Mouse (Mus musculus): Measurements from ENCODE around the gene Hic1. TPM values are rescaled to one million over a fixed set of nuclear protein-coding genes. Genes with fewer than 3 reads are reported as not detected.

Hic1 gene
- polyA plus RNA-seq (2015; fragmentation: Nextera tagmentation; extraction: Ambion mirVana) = 17.2 and 21.2 TPM in 2 replicates

DNA sequence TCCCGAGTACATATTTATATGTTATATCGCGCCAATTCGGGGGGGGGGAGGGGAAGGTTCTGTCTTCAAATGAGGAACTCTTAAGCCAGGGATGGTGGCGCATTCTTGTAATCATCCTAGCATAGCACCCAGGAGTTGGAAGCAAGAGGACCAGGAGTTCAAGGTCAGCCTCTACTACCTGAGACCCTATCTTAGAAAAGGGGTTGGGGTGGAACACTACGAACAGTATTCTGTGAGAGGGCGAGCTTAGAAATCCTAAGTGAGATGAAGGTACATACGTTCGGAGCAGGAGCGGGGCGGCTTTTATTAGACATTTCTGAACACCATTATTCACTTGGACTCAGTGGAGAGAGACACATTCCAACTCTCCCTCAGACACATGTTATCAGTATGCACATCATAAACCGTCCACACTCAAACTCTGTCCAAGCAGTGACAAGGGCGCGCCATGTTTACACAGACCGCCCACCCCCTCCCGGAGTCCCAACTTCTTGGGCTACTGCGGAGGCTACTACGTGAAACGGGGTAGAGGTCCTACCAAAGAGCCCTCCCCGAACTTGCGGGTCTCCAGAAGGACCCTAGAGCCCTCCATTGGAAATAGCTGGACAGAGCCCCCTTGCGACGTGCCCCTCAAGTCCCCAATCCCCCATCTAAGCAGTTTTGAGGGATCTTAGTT is at the start of gene Hic1:
Hic1 (minus strand) TSS at position 115 of the 676 bp plus-strand sequence.
- ATAC-seq (ENCODE audit: insufficient number of reproducible peaks, low FRiP score, low TSS enrichment, low read depth) = no peak
- Histone ChIP-seq H3K4me2 (peak within 1 kb of the TSS; percentile 93), H3K27ac (peak within 1 kb of the TSS; percentile 92), H3K9me3 (no peaks in the 10 kb centered on the region), H3K4me1 (peaks cover 92% of the 10 kb centered on the region), H3K9ac (peak within 1 kb of the TSS; percentile 65), H3K4me3 (peak within 1 kb of the TSS; percentile 71), H3K36me3 (peaks cover 9% of the 10 kb centered on the region; the same call in 1 of the 2 replicates), H3K27me3 (peaks cover 79% of the 10 kb centered on the region)
- 6% methylated on average over 23 of the region's 23 CpGs for WGBS

DNA sequence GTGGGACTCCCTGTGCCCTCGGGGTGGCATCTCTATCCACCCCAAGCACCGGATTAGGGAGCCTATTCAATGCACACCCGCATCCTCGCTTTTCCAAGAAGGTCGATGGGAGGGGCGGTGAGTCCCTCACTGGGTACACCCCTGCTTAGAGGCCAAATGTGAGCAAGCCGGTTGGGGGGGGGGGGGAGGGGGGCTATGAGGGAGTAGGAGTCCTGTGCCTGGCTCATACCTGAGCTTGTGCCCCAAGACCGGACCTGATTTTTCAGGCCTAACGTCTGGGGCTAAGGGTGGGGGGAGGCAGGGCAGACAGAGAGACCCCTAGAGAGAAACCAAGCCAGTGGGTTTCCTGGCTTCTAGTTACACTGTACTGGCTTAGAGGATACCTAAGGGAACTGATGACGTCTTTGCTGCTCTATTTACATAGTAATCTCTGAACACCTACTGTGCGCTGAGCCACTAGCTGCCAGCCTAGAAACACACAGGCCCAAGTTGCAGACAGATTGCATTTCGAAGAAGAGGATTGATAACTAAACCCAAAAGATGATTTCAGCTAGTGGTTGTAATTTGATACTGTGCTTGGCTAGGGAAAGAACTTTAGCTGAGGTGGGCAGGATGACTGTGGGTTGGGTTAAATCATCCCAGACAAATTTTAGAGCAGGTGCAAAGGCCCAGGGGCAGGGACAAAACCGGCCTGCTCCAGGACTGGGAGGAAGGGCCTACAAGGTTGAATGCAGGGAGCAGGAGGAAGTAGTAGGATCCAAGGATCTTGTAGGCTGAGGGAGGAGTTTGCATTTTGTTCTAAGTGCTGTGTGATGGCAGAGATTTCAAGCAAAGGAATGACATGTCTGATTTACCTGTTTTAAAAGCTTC is 45.0 kb upstream of the Hic1 start:
- Histone ChIP-seq H3K27ac (no peak overlapping the region), H3K9me3 (no peaks in the 10 kb centered on the region), H3K27me3 (no peaks in the 10 kb centered on the region), H3K36me3 (no peaks in the 10 kb centered on the region), H3K4me1 (peaks cover 20% of the 10 kb centered on the region), H3K4me3 (peak overlapping the region; percentile 27), H3K9ac (no peak overlapping the region), H3K4me2 (peak overlapping the region; percentile 62)
- ATAC-seq (ENCODE audit: insufficient number of reproducible peaks, low FRiP score, low TSS enrichment, low read depth) = no peak
- 17% methylated on average over 13 of the region's 13 CpGs for WGBS

DNA sequence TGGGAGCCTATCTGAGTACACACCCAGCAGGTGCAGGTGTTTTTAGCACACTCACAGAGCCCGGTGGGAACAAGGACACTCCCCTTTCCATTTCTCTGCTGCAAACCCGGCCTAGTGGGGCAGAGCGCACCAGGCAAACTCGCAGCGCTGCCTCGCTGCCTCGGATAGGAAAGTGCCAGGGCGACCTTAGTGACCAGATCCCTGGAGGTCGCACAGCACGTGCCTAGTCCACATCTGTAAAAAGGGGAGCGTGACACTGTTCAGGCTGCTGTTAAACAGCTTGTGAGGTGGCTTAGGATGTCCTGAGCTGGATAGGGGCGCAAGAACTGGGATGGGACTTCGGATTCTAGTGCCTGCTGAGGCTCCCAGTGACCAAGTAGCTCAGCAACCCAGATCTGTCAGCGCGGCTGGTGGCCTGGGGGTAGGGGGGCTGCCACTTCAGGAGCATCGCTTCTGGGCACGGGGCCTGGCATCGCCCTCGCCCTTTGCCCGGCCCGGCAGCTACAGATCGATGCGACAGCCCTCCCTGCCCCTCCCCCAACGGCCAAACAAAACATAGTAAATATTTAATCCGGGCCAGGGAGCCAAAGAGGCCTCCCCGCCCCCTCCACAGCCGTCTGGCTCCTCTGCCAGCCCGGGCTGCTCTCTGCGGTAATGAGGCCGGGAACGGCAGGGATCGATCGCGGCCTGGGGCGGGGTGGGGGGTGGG is 44.2 kb upstream of the Hic1 start:
- 8% methylated on average over 34 of the region's 35 CpGs for WGBS
- Histone ChIP-seq H3K4me2 (peak overlapping the region; percentile 62), H3K27me3 (no peaks in the 10 kb centered on the region), H3K9me3 (no peaks in the 10 kb centered on the region), H3K9ac (no peak overlapping the region), H3K4me1 (peaks cover 20% of the 10 kb centered on the region), H3K27ac (no peak overlapping the region), H3K36me3 (no peaks in the 10 kb centered on the region), H3K4me3 (peak overlapping the region; percentile 27)
- ATAC-seq (ENCODE audit: insufficient number of reproducible peaks, low FRiP score, low TSS enrichment, low read depth) = no peak

DNA sequence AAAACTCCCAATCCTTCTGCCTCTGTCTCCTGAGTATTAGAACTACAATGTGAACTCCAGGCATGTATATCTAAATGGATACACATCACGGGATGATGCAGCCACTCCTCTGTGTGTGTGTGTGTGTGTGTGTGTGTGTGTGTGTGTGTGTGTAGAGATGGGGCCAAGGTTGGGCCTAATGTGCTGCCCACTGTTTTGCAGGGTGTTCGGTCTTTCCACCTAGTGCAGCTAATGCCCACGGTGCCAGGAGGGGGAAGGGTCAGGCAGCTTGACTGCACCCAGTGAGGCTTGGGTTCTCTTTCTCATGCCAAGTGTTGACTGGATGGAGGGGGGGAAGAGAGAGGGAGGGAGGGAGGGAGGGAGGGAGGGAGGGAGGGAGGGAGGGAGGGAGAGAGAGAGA is 43.6 kb upstream of the Hic1 start:
- 73% methylated on average over 3 of the region's 3 CpGs for WGBS
- H3K4me1 ChIP-seq = peaks cover 20% of the 10 kb centered on the region
- H3K27me3 ChIP-seq = no peaks in the 10 kb centered on the region
- H3K36me3 ChIP-seq = no peaks in the 10 kb centered on the region
- H3K9ac ChIP-seq = no peak overlapping the region
- H3K4me3 ChIP-seq = no peak overlapping the region
- H3K9me3 ChIP-seq = no peaks in the 10 kb centered on the region
- H3K27ac ChIP-seq = no peak overlapping the region
- no peak for ATAC-seq (ENCODE audit: insufficient number of reproducible peaks, low FRiP score, low TSS enrichment, low read depth)
- H3K4me2 ChIP-seq = no peak overlapping the region

DNA sequence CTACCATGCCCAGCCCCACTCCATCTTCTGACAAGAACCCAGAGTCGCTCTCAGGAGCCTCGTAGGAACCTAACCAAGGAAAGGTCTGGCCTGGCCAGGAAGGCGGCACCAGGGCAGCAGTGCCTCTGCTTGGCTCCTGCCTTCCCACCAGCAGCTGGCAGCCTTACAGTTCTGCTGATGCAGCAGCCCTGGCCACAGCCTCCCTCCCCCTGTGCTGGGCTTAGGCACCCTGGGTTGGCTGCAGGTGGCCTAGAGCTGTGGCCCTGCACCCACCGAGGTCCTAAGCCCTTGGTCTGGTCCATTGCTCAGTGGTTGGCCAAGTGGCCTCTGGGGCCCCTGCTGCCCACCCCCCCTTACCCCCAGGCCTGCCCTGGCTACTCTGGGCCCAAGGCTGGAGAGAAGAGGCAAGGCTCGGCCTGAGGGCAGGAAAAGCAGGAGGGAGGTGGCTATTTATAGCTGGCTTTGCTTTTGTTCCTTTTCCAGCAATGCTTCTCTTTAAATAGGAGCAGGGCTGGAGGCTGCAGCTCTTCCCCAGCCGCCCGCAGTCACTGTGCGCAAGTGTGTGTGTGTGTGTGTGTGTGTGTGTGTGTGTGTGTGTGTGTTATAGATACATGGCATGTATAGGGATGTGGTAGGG is 42.8 kb upstream of the Hic1 start:
- H3K36me3 ChIP-seq = no peaks in the 10 kb centered on the region
- no peaks in the 10 kb centered on the region for H3K27me3 ChIP-seq
- 54% methylated on average over 8 of the region's 8 CpGs for WGBS
- peaks cover 20% of the 10 kb centered on the region for H3K4me1 ChIP-seq
- ATAC-seq (ENCODE audit: insufficient number of reproducible peaks, low FRiP score, low TSS enrichment, low read depth) = peak; percentile 61
- H3K4me3 ChIP-seq = no peak overlapping the region
- no peak overlapping the region for H3K9ac ChIP-seq
- no peak overlapping the region for H3K4me2 ChIP-seq
- 0 out of 2 replicates have a peak overlapping the region, but pooled peaks have one; percentile 3 for H3K27ac ChIP-seq
- H3K9me3 ChIP-seq = no peaks in the 10 kb centered on the region

DNA sequence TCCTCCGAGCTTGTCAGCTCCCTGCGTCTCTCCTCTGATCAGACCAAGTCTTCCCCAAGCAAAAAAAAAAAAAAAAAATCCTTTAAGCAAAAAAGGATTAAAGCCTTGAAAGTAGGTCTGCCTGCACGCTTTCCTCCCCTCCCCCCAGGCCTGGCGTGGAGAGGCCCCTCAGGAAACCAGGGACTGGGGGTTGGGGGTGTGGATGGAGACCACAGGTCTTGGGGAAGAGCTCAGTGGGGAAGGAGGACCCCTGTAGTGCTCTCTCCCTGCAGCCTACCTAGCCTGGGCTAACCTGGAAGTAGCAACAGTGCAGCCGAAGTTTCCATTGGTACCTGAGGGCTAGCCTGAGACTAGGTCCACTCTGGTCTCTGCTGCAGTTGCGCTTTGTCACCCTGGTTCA is 41.4 kb upstream of the Hic1 start:
- peaks cover 20% of the 10 kb centered on the region for H3K4me1 ChIP-seq
- no peak overlapping the region for H3K4me3 ChIP-seq
- ATAC-seq (ENCODE audit: insufficient number of reproducible peaks, low FRiP score, low TSS enrichment, low read depth) = no peak
- H3K9me3 ChIP-seq = no peaks in the 10 kb centered on the region
- no peak overlapping the region for H3K9ac ChIP-seq
- 60% methylated on average over 6 of the region's 6 CpGs for WGBS
- H3K27me3 ChIP-seq = no peaks in the 10 kb centered on the region
- H3K27ac ChIP-seq = no peak overlapping the region
- H3K36me3 ChIP-seq = no peaks in the 10 kb centered on the region
- H3K4me2 ChIP-seq = no peak overlapping the region

DNA sequence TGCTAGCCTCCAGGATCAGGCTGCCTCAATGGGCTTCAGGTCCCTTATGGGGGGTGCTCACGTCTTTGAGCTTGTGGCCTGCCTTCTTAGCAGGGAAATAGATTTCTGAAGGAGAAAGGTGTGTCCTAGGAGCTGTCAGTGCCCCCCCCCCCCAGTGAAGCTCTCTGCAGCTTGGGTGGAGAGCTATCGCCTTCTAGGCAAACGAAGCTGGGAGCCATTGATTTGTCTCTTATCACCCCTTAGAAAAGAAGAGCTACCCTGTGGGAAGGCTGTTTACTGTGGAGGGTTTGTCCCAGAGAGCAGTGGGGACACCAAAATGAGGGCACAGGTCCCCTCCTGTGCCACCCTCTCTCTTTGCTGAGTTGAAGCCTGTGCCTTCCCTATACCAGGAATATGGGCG is 40.8 kb upstream of the Hic1 start:
- no peaks in the 10 kb centered on the region for H3K27me3 ChIP-seq
- H3K4me1 ChIP-seq = peaks cover 20% of the 10 kb centered on the region
- H3K4me3 ChIP-seq = no peak overlapping the region
- H3K36me3 ChIP-seq = no peaks in the 10 kb centered on the region
- H3K4me2 ChIP-seq = no peak overlapping the region
- ATAC-seq (ENCODE audit: insufficient number of reproducible peaks, low FRiP score, low TSS enrichment, low read depth) = no peak
- WGBS = 80% methylated on average over 4 of the region's 4 CpGs
- no peak overlapping the region for H3K27ac ChIP-seq
- H3K9me3 ChIP-seq = no peaks in the 10 kb centered on the region
- H3K9ac ChIP-seq = no peak overlapping the region

DNA sequence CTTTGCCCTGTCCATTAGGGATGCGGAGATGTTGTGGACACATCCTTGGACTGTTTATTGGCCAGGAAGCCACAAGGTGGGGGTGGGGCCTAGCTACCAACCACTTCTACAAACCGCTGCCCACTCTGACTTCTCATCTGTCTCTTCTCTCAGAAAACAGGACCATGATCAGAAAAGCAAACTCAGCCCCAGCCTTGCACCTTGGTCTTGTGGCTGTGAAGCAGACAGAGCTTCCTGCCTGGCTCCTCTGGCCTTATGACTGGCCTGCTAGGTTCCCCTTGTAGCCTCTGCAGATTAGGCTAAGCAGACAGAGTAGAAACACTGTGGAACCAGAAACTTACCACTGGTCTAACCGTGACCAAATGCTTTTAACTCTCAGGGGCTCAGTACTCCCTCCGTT is 40.0 kb upstream of the Hic1 start:
- Histone ChIP-seq H3K9me3 (no peaks in the 10 kb centered on the region), H3K36me3 (no peaks in the 10 kb centered on the region), H3K4me2 (no peak overlapping the region), H3K27me3 (no peaks in the 10 kb centered on the region), H3K27ac (no peak overlapping the region), H3K4me3 (no peak overlapping the region), H3K4me1 (peaks cover 24% of the 10 kb centered on the region), H3K9ac (no peak overlapping the region)
- 61% methylated on average over 4 of the region's 4 CpGs for WGBS
- ATAC-seq (ENCODE audit: insufficient number of reproducible peaks, low FRiP score, low TSS enrichment, low read depth) = no peak

DNA sequence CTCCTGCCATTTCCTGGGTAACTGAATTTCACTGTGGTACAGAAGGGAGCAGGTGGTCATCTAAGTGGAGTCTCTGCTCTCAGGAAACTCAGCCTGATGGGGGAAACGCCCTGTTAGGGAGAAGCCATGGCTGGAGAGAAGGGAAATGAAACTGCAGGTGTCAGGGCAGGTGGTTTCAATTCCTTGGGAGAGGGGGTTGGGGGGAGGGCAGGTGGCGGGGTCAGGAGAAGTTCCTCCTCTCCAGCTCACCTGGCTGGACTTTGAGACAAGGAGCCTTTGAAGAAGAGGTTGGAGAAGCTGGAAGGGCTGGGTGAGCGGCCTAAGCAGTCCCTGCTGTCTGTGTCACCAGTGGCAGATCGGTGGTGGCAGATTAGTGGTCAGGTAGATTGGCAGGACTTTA is 37.0 kb upstream of the Hic1 start:
- ATAC-seq (ENCODE audit: insufficient number of reproducible peaks, low FRiP score, low TSS enrichment, low read depth) = no peak
- H3K9ac ChIP-seq = no peak overlapping the region
- WGBS = 63% methylated on average over 4 of the region's 4 CpGs
- H3K36me3 ChIP-seq = no peaks in the 10 kb centered on the region
- no peaks in the 10 kb centered on the region for H3K9me3 ChIP-seq
- H3K4me3 ChIP-seq = no peak overlapping the region
- peaks cover 9% of the 10 kb centered on the region for H3K4me1 ChIP-seq
- H3K27me3 ChIP-seq = no peaks in the 10 kb centered on the region
- H3K4me2 ChIP-seq = no peak overlapping the region
- H3K27ac ChIP-seq = no peak overlapping the region

DNA sequence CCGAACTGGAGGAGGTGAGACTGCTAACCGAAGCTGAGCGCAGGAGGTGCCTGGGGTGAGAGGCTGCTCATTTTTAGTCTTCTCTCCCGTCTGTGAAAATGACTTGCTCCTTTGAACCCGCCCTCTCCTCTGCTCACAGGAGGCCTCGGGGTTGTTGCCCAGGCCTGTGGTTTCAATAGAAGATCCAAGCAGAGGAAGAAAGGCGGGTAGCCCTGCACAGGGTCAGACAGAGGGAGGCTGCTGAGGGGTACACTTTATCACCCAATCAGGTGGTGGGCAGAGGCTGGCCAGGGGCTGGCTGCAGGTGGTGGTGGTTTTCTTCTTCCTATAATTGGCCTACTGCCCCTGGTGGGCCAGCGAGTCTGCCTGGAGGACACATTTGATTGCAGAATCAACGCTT is 35.2 kb upstream of the Hic1 start:
- peaks cover 1% of the 10 kb centered on the region; the same call in 1 of the 2 replicates for H3K27me3 ChIP-seq
- H3K27ac ChIP-seq = no peak overlapping the region
- no peak overlapping the region for H3K4me3 ChIP-seq
- H3K9ac ChIP-seq = no peak overlapping the region
- no peak for ATAC-seq (ENCODE audit: insufficient number of reproducible peaks, low FRiP score, low TSS enrichment, low read depth)
- H3K4me2 ChIP-seq = no peak overlapping the region
- no peaks in the 10 kb centered on the region for H3K36me3 ChIP-seq
- WGBS = 34% methylated on average over 9 of the region's 9 CpGs
- H3K4me1 ChIP-seq = peaks cover 9% of the 10 kb centered on the region
- no peaks in the 10 kb centered on the region for H3K9me3 ChIP-seq

DNA sequence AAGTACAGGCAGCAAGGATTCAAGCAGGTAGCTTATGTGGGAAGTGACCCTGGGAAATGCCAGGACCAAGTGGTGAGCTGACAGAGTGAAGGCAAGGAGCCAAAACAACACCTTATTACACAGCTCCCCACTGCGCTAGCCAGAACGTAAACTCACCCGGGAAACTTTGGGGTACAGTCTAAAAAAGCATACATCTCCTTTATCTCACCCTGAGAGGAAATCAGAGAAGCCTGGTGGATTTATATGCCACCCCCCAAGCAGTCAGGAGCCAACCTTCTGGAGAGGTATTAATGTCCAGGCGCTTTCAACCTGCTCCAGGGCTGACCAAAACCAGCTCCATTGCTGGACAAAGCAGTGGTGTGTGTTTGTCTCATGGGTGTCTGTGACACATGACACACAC is 34.6 kb upstream of the Hic1 start:
- Histone ChIP-seq H3K36me3 (no peaks in the 10 kb centered on the region), H3K4me1 (peaks cover 9% of the 10 kb centered on the region), H3K9me3 (no peaks in the 10 kb centered on the region), H3K9ac (no peak overlapping the region), H3K4me2 (no peak overlapping the region), H3K27ac (no peak overlapping the region), H3K27me3 (peaks cover 4% of the 10 kb centered on the region; the same call in 1 of the 2 replicates), H3K4me3 (no peak overlapping the region)
- no peak for ATAC-seq (ENCODE audit: insufficient number of reproducible peaks, low FRiP score, low TSS enrichment, low read depth)
- 66% methylated on average over 4 of the region's 4 CpGs for WGBS

Data from limb, embryonic 15.5 days (tissue).